Mouse (Mus musculus): Measurements from ENCODE around the gene Shisa9. TPM values are rescaled to one million over a fixed set of nuclear protein-coding genes. Genes with fewer than 3 reads are reported as not detected.

Shisa9 gene
- total and polyA plus RNA-seq, 3 experiments: 0.25 TPM; not detected in 2

GRCm38 (mm10) chr16:11973707-11974106, 10.2 kb upstream of the Shisa9 start:
- Histone ChIP-seq H3K4me1 (ENCODE audit: control insufficient read depth, insufficient read depth, low read length) (no peaks in the 10 kb centered on the region), H3K9ac (ENCODE audit: low read depth, low read length) (no peak overlapping the region), H3K36me3 (ENCODE audit: control insufficient read depth, insufficient read depth, low read length) (no peaks in the 10 kb centered on the region), H3K4me3 (no peak overlapping the region), H3K27me3 (ENCODE audit: control insufficient read depth, insufficient read depth, low read length) (no peaks in the 10 kb centered on the region), H3K27ac (no peak overlapping the region), H3K79me2 (replicated peaks; ENCODE audit: control insufficient read depth, insufficient read depth, low read length) (no peaks in the 10 kb centered on the region)
- no peak for TF ChIP-seq CTCF (IDR thresholded peaks at IDR 0.05)
- TF ChIP-seq EP300 (IDR thresholded peaks at IDR 0.05; ENCODE audit: insufficient read depth, low read depth, low read length): no peak
- TF ChIP-seq POLR2A (IDR thresholded peaks at IDR 0.05; ENCODE audit: insufficient read depth, low read depth, low read length): no peak
- intact Hi-C loops (cut with DNase I): no loop called here
- DNase-seq: no peak
- 37% methylated on average over 4 of the region's 4 CpGs for WGBS

- no peaks in the 10 kb centered on the region for H3K27me3 ChIP-seq (ENCODE audit: control insufficient read depth, insufficient read depth, low read length)
- 69% methylated on average over 2 of the region's 2 CpGs for WGBS
- no peaks in the 10 kb centered on the region for H3K79me2 ChIP-seq (replicated peaks; ENCODE audit: control insufficient read depth, insufficient read depth, low read length)
- TF ChIP-seq POLR2A (IDR thresholded peaks at IDR 0.05; ENCODE audit: insufficient read depth, low read depth, low read length) (no peak), EP300 (IDR thresholded peaks at IDR 0.05; ENCODE audit: insufficient read depth, low read depth, low read length) (no peak), CTCF (IDR thresholded peaks at IDR 0.05) (no peak)
- H3K9ac ChIP-seq (ENCODE audit: low read depth, low read length): no peak overlapping the region
- H3K36me3 ChIP-seq (ENCODE audit: control insufficient read depth, insufficient read depth, low read length): no peaks in the 10 kb centered on the region
- no peak for DNase-seq
- intact Hi-C loops (cut with DNase I): no loop called here
- no peak overlapping the region for H3K27ac ChIP-seq
- no peaks in the 10 kb centered on the region for H3K4me1 ChIP-seq (ENCODE audit: control insufficient read depth, insufficient read depth, low read length)
- no peak overlapping the region for H3K4me3 ChIP-seq
Measured at GRCm38 (mm10) chr16:11976737-11977136, 7.2 kb upstream of the Shisa9 start.

- peak; percentile 74 for TF ChIP-seq CTCF (IDR thresholded peaks at IDR 0.05)
- no peak for TF ChIP-seq POLR2A (IDR thresholded peaks at IDR 0.05; ENCODE audit: insufficient read depth, low read depth, low read length)
- no peak for TF ChIP-seq EP300 (IDR thresholded peaks at IDR 0.05; ENCODE audit: insufficient read depth, low read depth, low read length)
- peak; percentile 15 to 37 for DNase-seq
- Histone ChIP-seq H3K27me3 (ENCODE audit: control insufficient read depth, insufficient read depth, low read length) (peaks cover 7% of the 10 kb centered on the region), H3K4me1 (ENCODE audit: control insufficient read depth, insufficient read depth, low read length) (0 out of 2 replicates have a peak, but pooled peaks cover 2% of the 10 kb centered on the region), H3K27ac (no peak overlapping the region), H3K36me3 (ENCODE audit: control insufficient read depth, insufficient read depth, low read length) (no peaks in the 10 kb centered on the region), H3K4me3 (no peak overlapping the region), H3K79me2 (replicated peaks; ENCODE audit: control insufficient read depth, insufficient read depth, low read length) (no peaks in the 10 kb centered on the region), H3K9ac (ENCODE audit: low read depth, low read length) (no peak overlapping the region)
- intact Hi-C loops (cut with DNase I): loop anchor here (2.0 kb wide), 1 partner anchor 220 kb away; no protein-coding TSS in a partner anchor
- WGBS: 21% methylated on average over 3 of the region's 3 CpGs
Measured at GRCm38 (mm10) chr16:11980764-11981163, 3.1 kb upstream of the Shisa9 start.

GRCm38 (mm10) chr16:11983106-11983615, 752 bp upstream of the Shisa9 start:
- 2% methylated on average over 25 of the region's 25 CpGs for WGBS
- no peak overlapping the region for H3K4me3 ChIP-seq
- peaks cover 8% of the 10 kb centered on the region for H3K27me3 ChIP-seq (ENCODE audit: control insufficient read depth, insufficient read depth, low read length)
- H3K4me1 ChIP-seq (ENCODE audit: control insufficient read depth, insufficient read depth, low read length): 0 out of 2 replicates have a peak, but pooled peaks cover 2% of the 10 kb centered on the region
- H3K79me2 ChIP-seq (replicated peaks; ENCODE audit: control insufficient read depth, insufficient read depth, low read length): no peaks in the 10 kb centered on the region
- TF ChIP-seq EP300 (IDR thresholded peaks at IDR 0.05; ENCODE audit: insufficient read depth, low read depth, low read length): no peak
- TF ChIP-seq CTCF (IDR thresholded peaks at IDR 0.05): peak; percentile 21
- TF ChIP-seq POLR2A (IDR thresholded peaks at IDR 0.05; ENCODE audit: insufficient read depth, low read depth, low read length): no peak
- no peak overlapping the region for H3K27ac ChIP-seq
- H3K9ac ChIP-seq (ENCODE audit: low read depth, low read length): no peak overlapping the region
- intact Hi-C loops (cut with DNase I): no loop called here
- no peaks in the 10 kb centered on the region for H3K36me3 ChIP-seq (ENCODE audit: control insufficient read depth, insufficient read depth, low read length)
- peak; percentile 10 to 21 for DNase-seq

GRCm38 (mm10) chr16:11984271-11984791, 418 bp downstream of the Shisa9 start:
- peak overlapping the region; percentile 35 for H3K4me3 ChIP-seq
- H3K79me2 ChIP-seq (replicated peaks; ENCODE audit: control insufficient read depth, insufficient read depth, low read length): no peaks in the 10 kb centered on the region
- no peak overlapping the region for H3K27ac ChIP-seq
- H3K9ac ChIP-seq (ENCODE audit: low read depth, low read length): no peak overlapping the region
- peak; percentile 3 to 21 for DNase-seq
- H3K27me3 ChIP-seq (ENCODE audit: control insufficient read depth, insufficient read depth, low read length): peaks cover 8% of the 10 kb centered on the region
- under 1% methylated on average over 76 of the region's 76 CpGs for whole genome bisulfite sequencing
- no peak for TF ChIP-seq EP300 (IDR thresholded peaks at IDR 0.05; ENCODE audit: insufficient read depth, low read depth, low read length)
- TF ChIP-seq POLR2A (IDR thresholded peaks at IDR 0.05; ENCODE audit: insufficient read depth, low read depth, low read length): no peak
- TF ChIP-seq CTCF (IDR thresholded peaks at IDR 0.05): no peak
- intact Hi-C loops (cut with DNase I): no loop called here
- 0 out of 2 replicates have a peak, but pooled peaks cover 2% of the 10 kb centered on the region for H3K4me1 ChIP-seq (ENCODE audit: control insufficient read depth, insufficient read depth, low read length)
- no peaks in the 10 kb centered on the region for H3K36me3 ChIP-seq (ENCODE audit: control insufficient read depth, insufficient read depth, low read length)

- H3K4me3 ChIP-seq: no peak overlapping the region
- no peaks in the 10 kb centered on the region for H3K36me3 ChIP-seq (ENCODE audit: control insufficient read depth, insufficient read depth, low read length)
- 0 out of 2 replicates have a peak, but pooled peaks cover 2% of the 10 kb centered on the region for H3K4me1 ChIP-seq (ENCODE audit: control insufficient read depth, insufficient read depth, low read length)
- H3K9ac ChIP-seq (ENCODE audit: low read depth, low read length): no peak overlapping the region
- 86% methylated on average over 4 of the region's 4 CpGs for WGBS
- TF ChIP-seq EP300 (IDR thresholded peaks at IDR 0.05; ENCODE audit: insufficient read depth, low read depth, low read length): no peak
- no peak for TF ChIP-seq CTCF (IDR thresholded peaks at IDR 0.05)
- TF ChIP-seq POLR2A (IDR thresholded peaks at IDR 0.05; ENCODE audit: insufficient read depth, low read depth, low read length): no peak
- no peaks in the 10 kb centered on the region for H3K79me2 ChIP-seq (replicated peaks; ENCODE audit: control insufficient read depth, insufficient read depth, low read length)
- peaks cover 8% of the 10 kb centered on the region for H3K27me3 ChIP-seq (ENCODE audit: control insufficient read depth, insufficient read depth, low read length)
- no peak overlapping the region for H3K27ac ChIP-seq
- no peak for DNase-seq
- intact Hi-C loops (cut with DNase I): no loop called here
Measured at GRCm38 (mm10) chr16:11987056-11987455, 3.1 kb downstream of the Shisa9 start.

Measured in heart, adult 2 months (tissue).